Mouse (Mus musculus) lung, postnatal 0 days (tissue): Measurements from ENCODE around the gene Timmdc1.

Experiments used
- CTCF ChIP-seq: IDR thresholded peaks from 2 replicates; pipeline ENCODE4 v1.5.1; 2016; ENCODE audit warnings: antibody characterized with exemption, mild to moderate bottlenecking
- EP300 ChIP-seq: IDR thresholded peaks from 2 replicates; pipeline ENCODE4 v1.6.1; 2016; ENCODE audit warnings: antibody characterized with exemption, mild to moderate bottlenecking, control low read depth

GRCm38 (mm10) chr16:38462161-38462560 lies 60.3 kb downstream of the Timmdc1 start:
- TF ChIP-seq CTCF (no peak), EP300 (no peak)
